Mouse (Mus musculus) lung, postnatal 14 days (tissue): Measurements from ENCODE around the gene Crtc2.
"Not testable (repeated sequence)": the region's sequence is repeated elsewhere in the genome, so short reads cannot be mapped to it uniquely, and the experiment has no call there.

Experiments used
- DNase-seq: peaks from one replicate; pipeline ENCODE4 v3.0.0; 2021

Crtc2 gene

DNA sequence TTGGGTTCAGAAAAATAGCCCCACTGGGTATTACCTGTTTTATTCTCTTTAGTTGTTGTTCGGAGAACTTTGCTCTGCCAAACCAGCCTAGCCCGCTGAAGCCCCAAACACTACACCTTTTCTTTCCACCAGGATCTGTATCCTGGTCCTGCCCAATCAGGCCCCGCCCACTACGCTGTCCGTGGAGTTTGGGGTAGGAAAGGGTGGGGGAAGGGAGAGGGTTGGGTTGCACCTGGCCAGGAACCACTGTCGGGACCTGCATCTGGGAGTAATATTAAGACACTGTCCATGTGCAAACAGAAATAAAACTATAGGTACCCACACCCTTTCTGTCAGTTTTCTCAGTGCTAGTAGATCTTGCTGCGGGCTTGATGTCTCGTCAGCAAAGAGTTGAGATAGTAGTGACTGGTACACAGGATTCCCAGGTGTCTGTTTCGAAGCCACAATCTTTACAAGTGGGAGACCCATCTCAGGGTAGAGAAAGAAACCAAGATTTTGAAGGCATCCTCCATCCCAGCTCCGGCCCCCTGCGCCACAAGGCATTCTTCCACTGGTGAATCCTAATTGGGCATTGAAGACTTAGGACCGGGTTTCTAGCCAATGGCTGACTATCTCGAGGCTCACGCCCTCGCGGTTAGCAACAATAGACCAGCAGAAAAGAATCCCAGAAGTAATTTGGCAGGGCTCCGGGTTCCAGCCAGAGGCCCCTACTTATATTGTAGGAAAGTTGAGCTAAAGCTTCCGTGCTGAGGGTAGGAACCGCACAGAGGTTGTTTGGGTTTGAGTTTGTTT, 10.8 kb upstream of the Crtc2 start, which contains the start of gene Creb3l4:
Creb3l4 (minus strand) TSS at position 529 of the 792 bp plus-strand sequence.
- DNase-seq, result peak; percentile 51

DNA sequence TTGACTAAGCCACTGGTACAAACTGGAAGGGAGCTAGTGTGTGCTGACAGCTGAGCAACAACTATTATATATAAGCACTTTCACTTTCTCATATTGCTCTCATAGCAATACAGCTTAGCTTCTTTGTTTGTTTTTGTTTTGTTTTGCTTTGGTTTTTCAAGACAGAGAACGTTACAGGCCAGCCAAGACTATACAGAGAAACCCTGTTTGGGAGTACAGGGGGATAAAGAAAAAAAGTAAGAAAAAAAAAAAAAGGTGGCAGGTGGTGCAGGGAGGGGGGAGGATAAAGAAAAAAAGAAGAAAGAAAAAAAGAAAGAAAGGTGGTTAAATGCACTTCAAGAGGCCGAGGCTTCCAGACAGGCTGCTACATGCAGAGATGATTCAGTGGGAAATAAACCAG, 8.6 kb upstream of the Crtc2 start:
- DNase-seq, result no peak

DNA sequence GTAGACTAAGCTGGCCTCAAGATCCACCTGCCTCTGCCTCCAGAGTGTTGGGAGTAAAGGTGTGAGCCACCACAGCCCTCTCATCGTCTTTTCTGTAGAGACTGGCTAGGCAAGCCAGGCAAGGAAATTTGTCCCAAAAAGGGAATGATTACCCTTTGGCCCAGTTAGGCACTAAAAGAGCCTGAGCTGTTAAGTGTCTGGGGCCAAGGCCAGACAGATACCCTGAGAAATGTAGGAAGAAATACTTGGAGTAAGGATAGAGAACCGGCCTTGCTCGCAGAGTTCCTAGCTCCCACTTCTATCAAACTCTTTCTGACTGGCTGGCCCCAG, 6.4 kb upstream of the Crtc2 start:
- no peak for DNase-seq

DNA sequence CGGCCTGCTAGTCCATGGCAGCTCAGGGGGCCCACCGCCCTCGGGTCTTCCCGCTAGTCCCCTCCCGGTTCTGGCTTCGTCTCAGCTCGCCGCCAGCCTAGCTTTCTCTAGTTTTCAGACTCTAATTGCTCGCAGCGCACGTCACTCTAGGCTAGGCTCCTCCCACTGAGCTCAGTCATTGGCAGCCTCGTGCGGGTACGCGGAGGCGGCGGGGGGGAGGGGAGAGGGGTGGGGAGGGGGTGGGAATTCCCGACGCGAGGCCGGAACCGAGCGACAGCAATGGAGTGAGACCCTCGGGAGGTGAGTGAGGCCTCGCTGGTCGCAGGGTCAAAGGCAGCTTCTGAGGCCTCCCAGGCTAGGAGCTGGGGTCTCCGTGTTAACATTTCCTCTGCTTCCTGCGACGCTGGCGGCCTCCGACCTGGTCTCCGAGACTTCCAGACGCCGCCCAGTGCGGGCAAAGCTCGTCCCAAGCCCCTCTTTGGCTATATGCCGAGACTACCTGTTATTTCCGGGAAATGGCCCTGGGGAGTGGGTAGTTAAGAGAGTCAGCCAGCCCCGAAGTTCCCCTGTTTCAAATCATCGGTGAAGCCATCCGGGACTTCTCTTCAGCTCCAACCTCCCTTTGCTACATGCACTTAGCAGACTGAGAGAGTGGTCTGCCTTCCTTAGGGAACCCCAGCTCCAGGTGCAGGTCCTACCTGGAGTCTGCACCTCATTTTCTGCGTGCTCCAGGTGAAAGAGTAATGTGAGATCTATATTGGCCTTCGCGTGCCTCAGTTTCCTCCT, 5.8 kb upstream of the Crtc2 start, which contains the start of gene Slc39a1:
Slc39a1 (plus strand) TSS at position 213 of the 786 bp plus-strand sequence.
- DNase-seq, result peak; percentile 94

DNA sequence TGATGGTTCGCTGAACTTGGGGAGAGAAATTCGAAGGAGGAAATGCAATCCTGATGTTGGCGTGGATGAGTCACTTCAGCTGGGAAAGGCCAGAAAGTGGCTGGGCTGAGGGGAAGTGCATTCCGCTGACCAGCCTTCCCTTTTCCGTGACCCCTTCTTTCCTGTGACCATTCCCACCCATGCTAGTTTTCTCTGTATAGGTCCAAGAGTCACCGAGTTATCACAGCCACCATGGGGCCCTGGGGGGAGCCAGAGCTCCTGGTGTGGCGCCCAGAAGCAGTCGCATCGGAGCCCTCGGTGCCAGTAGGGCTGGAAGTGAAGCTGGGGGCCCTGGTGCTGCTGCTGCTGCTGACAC, 5.2 kb upstream of the Crtc2 start:
- DNase-seq, result peak; percentile 36

DNA sequence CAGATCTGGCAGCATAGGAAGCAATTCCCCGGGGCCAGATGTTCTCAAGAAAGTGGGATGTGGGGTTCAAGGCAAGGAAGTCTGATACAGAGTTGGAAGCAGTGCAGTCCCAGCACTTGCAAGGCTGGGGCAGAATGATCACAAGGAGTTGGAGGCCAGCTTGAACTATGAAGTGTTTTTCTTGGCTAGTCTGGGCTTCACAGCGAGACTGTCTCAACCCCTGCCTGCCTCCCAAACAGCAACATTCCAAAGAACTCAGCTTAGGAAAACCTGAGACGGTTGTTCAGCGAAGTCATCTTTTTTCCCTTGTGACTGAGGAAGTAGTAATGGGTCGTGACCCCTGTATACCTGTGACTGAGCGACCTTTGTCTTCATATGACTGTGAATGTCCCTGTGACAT, 3.2 kb upstream of the Crtc2 start:
- DNase-seq, result no peak

DNA sequence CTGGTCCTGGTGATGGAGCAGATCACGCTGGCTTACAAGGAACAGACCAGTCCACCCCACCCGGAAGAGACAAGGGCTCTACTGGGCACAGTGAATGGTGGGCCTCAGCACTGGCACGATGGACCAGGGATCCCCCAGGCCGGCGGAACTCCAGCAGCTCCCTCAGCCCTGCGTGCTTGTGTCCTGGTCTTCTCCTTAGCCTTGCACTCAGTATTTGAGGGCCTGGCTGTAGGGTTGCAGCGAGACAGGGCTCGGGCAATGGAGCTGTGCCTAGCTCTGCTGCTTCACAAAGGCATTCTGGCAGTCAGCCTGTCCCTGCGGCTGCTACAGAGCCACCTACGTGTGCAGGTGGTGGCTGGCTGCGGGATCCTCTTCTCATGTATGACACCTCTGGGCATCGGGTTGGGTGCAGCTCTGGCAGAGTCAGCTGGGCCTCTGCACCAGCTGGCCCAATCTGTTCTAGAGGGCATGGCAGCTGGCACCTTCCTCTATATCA, 2.2 kb upstream of the Crtc2 start:
- DNase-seq, result not testable (repeated sequence)

DNA sequence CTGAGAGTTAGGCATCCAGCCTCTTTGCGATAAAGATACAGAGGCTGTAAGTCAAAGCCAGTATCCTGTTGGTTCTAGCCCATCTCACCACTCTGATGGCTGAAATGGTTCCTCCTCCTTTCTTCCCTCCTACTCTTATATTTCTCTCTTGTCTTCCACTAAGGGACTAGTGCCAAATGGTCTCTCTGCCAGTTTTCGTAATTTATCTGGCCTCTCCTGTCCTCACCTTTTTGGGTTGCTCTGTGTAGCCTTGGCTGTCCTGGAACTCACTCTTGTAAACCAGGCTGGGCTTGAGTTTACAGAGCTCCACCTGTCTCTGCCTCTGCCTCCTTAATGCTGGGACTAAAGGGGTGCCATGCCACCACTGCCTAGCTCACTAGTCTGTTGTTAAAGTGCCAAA, 1.3 kb upstream of the Crtc2 start:
- DNase-seq, result not testable (repeated sequence)

DNA sequence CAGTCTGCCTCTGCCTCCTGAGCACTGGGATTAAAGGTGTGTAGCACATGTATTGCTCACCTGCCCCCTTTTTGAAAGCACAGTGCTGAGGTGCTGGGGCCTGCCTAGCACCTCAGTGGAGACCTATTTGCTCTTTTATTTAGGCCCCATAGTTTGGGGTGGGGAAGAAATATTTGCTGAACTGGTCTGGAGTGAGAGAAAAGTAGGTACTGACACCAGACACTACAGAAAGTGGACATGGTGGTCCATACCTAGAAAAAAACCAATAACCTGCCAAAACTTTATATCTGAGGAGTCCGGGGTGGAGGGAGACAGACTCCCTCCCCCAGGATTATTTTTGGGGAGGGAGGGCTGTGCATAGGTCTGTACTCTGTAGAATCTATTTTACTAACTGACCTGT, 789 bp upstream of the Crtc2 start:
- not testable (repeated sequence) for DNase-seq

DNA sequence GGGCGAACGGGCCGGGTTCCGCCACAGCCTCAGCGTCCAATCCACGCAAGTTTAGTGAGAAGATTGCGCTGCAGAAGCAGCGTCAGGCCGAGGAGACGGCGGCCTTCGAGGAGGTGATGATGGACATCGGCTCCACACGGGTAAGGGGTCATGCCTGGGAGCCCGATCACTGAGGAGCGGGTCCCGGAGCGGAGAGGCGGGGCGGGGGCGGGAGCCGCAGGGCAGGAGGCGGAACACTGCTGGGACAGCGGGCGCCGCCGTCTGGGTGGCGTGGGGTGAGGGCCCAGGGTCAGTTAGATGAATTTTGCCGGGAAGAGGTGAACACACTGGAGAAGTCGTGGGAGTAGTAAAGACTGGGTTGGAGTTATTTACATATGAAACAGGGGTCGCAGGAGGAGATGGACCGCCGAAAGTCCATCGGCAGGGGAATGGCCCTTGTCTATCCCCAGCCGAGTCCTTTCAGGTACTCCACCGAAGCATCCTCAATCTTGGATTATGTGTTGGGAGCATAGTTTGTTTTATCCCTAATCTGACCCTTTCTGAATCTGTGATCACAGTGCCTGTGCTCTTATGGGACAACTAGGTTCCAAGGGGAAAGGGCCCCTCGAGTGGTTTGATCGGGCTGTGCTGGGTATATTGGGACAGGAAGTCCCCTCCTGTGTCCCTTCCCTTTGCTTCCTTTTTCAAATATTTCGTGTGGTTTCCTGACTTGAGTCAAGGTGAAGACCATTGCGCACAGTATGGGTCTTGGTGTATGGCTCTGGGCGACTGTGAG, 643 bp downstream of the Crtc2 start:
- no peak for DNase-seq

DNA sequence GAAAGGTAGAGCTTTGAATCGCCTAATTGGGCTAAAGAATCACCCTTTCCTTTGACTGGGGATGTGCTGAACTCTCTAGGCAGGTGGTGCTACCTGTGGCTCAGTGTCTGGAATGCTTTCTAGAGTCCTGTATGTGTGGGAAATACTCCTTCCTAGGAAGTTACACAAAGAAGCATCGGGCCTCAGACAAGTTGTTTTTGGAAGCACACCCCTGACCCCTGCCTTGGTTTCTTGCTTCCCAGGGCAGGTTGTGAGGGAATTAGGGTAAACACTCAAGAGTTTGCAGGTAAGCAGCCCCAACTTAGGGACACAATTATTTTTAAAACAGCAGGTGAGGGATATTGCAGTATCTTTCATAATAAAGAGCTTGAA, 1.2 kb downstream of the Crtc2 start:
- DNase-seq, result no peak

DNA sequence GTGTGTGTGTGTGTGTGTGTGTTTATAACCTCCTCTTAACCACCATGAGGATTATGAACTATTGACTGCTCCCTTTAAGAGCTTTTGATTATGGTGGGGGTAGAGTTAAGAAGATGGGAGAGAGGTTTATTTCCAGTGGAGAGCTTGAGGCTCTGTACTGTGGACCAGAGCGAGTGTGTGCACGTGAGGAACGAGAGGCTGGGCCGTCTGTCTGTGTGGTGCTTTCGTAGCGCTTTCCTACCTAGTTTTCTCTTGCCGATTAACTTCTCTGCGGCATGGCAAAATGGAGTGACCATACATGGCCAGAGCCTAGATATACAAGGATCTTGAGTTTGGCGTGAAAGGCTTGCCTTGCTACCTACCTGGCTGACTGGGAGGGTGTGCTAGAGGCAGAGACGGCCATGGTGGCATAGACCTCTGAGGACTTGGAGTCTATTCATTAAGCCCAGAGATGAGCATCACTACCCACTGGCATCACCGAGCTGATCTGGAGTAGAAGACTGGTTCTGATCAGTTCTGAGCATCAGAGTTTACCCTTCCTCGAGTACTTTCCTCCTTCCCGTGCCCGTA, 1.9 kb downstream of the Crtc2 start:
- DNase-seq, result no peak

DNA sequence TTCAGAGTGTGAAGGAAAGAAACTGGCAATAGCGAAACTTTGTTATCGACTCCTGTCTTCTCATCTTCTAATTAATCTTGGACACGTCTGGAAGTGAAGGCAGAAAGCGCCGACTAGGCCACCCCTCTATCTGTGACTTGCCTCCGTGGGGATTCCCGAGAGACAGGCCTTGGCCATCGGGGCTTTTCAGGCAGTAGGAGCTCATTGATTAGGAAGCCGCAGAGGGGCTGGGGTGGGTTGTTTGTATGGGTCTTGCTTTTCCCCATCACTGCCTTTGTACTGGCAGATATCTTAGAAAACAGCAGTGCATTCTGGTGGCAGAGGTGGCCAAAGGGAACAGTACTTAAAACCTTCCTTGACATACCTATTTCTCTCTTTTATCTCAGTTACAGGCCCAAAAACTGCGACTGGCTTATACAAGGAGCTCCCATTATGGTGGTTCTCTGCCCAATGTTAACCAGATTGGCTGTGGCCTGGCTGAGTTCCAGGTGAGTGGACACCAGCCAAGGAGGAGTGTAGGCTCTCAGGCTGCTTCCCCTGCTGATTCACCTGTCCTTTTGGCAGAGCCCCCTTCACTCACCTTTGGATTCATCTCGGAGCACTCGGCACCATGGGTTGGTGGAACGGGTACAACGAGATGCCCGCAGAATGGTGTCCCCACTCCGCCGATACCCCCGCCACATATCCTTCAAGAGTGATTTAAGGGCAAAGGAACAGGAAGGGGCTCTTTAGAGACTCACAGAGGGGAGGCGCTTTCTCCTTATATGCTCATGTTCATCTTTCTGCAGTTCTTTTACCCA, 3.0 kb downstream of the Crtc2 start:
- no peak for DNase-seq

DNA sequence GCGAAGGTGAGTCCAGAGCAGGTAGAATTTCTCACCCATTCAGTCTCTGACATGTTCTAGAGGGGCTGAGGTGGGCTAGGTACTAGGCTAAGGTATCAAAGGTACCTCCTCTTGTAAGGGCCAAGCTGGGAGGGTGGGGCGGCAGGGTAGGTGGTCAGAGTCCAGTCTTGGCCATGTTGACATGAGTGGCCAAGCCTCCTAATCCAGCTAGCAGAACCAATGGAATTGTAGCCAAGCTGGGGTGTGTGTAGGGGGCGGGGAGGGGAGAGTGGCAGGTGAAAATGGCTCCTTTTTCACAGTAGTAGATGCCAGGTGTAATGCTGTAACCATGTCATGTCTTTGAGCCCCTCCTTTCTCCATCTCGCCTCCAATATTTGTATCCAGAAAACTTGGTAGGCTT, 4.6 kb downstream of the Crtc2 start:
- no peak for DNase-seq

DNA sequence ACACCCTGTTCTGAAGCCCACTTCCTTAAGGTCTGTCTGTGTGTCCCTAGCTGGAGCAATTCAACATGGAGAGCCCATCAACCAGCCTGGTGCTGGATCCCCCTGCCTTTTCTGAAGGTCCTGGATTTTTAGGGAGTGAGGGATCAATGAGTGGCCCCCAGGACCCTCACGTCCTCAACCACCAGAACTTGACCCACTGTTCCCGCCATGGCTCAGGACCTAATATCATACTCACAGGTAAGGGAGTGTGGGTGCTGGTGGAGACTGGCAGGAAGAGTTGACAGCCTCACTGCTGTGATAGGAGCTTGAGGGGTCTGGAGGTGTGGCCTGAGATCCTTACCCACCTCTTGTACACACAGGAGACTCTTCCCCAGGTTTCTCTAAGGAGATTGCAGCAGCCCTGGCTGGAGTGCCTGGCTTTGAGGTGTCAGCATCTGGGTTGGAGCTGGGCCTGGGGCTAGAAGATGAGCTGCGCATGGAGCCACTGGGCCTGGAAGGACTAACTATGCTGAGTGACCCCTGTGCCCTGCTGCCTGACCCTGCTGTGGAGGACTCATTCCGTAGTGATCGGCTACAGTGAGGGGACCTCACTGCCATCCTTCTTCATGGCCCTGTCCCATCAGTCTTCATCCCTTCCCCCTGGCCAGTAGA, 9.3 kb downstream of the Crtc2 start:
- no peak for DNase-seq

DNA sequence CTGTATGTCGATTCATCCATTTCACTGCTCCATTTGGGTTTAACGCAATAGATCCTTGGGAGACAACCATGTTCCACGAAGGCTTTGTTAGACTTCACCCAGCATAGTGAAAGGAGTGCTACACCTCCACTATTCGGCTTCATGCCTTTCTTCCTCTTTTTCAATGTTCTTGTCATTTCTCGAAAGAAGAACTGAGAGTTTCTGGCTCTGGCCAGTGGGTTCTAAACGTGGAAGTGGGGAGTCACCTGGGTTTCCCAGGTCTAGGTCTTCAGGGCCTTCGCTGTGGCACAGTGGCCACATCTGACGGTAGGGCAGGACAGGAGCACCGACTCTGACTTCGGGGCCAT, 10.7 kb downstream of the Crtc2 start:
- DNase-seq, result no peak

DNA sequence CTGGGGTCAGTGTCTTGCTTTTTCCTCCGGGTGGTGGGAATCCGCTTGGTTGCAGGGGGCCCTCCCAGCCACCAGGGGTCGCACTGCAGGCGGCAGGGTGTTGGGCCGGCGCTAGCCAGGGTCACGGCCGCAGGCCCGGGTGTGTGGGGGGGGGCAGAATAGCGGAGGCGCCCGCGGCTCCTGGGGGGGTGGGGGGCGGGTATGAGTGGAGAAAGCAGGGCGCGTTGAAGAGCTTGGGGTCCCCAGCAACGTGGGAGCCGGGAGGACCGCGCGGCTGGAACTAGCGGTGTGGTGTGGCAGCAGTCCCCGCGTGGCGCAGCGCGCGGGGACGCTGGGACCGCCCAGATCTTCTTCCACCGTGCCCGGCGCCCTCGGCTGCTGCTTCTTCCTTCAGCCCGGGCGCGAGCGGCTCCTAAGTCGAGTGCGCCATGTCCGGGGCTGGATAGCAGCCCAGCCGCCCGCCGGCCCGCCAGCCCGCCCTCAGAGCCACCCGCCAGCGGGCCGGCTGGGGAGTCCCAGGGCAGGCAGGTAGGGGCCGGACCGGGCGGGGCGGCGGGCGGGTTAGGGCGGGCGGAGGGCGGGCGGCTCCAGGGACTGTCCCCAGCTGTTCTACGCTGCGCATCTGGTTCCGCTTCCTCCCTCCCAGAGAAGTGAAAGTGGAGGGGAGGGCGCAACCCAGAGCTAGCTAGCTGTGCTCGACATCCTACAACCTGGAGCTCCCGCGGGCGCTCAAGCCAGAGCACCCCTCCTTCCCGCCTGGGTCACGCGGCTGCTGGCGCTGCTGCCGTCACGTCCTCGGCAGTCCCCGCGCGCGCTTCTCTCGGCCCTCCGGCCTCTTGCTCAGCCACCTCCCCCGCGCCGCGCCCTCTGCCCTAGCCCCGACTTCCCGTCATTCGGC, 11.3 kb downstream of the Crtc2 start, which contains the start of gene Dennd4b:
Dennd4b (plus strand) TSS at position 152 of the 898 bp plus-strand sequence.
- peak; percentile 95 for DNase-seq

DNA sequence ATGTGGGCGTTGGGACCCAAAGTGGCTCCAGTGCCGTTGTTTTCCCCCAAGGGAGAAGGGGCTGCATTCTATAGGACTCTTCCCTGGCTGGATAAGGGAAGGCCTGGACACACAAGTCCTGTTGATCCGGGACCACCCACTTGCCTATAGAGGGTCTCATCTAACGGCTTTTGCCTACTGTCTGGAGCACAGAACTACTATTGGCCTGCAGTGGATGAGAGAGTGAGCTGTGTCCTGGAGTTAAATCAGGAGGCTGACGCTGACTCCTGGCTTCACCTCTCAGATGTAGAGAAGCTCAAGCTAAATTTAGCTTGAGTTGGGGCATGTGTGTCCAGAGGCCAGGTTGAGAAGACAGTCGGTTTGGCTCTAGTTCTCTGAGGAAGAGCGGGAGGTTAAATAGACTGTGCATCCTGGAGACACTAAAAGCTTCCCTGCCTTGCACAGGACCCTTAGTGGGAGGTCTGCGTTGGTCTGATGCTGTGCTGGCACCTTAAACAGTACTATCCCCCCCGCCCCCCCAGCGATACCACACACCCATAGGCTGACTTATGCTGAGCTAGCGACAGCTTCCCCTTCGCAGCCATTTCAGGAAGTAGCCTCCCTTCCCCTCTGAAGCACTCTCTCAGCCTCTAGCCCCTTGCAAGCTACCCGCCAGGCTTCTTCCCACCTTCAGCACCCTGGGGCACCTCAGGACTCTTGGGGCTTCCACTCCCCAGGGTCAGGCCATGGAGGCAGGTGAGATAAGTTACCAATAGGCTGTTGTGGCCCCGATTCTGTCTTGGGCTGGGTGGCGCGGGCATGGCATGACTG, 12.2 kb downstream of the Crtc2 start:
- peak; percentile 20 for DNase-seq

DNA sequence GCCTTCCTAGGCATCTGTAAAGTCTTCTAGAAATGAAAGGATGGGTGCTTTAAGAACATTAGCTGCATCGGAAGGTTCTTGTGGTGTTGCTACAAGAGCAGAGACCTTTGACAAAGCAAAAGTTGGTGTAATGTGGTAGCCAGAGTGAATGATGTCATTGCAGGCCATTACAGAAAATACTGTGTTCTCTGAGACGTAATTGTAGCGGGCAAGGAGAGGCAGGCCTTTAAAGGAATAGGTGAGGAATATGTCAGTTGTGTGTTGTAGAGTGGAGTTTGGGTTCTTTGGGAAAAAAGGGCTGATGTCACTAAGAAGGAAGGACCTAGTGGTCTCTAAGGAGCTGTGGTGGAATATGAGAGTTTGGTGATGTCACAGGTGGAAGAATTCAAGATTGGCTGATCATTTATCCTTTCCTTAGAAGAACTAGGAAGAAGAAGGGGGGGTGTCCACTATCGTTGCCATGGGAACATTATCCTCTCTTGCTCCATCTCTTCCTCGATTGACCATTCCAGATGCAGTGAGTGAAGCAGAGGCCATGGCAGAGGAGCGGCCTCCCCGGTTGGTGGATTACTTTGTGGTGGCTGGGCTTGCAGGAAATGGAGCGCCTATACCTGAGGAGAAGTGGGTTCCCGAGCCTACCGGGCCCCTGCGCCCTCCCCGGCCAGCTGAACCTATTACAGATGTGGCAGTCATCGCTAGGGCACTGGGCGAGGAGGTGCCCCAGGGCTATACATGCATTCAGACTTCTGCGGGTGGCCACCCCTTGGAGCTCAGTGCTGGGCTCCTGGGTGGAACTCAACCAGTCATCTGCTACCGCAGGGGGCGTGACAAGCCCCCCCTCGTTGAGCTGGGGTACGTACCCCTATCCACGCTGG, 13.2 kb downstream of the Crtc2 start:
- DNase-seq, result no peak
